Mouse (Mus musculus) mature B cell (primary cell): ENCODE measurements at regions not wholly inside any gene's neighbourhood (a gene's known extent, or its start where the extent isn't known, plus 50 kb on each side); places are given as distances from the start of the nearest gene placed in this dataset.

ENCODE experiments used
- in situ Hi-C: fragments of 300-500 bp; cut with MboI; formaldehyde crosslinking; loops from 2 replicates; pipeline ENCODE4 v1.14.3; 2019

GRCm38 (mm10) chr13:107491423-107491822 lies 469.5 kb upstream of the Kif2a start:
- in situ Hi-C loops = no loop called here

DNA sequence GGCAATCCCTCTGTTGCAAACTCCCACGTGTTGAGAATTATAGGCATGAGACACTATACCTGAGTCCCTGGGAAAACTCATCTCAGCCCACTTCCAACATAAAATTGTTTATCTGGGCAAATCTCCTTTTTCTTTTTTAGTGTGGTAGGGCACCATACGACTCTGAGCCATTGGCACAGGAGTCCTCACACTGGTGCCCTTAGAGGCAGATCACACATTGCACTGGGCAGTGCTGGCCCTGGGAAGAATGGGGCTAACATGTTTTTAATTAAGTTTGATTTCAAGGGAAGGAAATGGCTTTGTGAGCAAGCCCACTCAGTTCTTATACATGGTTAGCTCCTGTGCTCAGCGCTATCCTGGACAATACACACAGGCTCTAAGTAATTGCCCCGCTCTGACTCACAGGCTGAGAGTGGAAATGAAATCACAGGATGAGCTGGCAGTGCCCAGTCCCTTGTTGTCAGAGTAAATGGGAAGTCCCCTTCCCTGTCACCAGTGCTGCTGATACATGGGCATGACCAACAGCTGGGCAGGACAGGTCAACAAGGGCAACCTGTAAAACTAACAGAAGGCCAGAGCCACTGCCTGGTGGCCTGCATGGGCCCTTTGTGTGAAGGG lies 463.6 kb upstream of the Kif2a start:
- in situ Hi-C loops = no loop called here

DNA sequence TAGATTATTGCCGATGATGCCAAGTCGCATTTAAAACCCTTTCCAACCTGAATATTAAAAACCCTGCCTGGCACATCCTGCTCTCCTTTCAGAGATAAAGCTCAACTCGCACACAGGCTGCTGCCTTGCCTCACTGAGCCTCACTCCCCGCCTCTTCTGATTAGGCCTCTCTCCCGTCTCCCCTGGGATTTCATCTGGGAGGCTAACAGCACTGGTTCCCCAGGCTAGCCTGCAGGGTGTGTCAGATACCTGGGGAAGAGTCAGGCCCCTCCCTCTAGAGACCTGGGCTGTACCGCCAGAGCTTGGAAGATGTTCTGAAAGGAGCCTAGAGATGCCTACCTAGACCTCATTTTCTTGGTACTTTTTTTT lies 462.7 kb upstream of the Kif2a start:
- in situ Hi-C loops = no loop called here

DNA sequence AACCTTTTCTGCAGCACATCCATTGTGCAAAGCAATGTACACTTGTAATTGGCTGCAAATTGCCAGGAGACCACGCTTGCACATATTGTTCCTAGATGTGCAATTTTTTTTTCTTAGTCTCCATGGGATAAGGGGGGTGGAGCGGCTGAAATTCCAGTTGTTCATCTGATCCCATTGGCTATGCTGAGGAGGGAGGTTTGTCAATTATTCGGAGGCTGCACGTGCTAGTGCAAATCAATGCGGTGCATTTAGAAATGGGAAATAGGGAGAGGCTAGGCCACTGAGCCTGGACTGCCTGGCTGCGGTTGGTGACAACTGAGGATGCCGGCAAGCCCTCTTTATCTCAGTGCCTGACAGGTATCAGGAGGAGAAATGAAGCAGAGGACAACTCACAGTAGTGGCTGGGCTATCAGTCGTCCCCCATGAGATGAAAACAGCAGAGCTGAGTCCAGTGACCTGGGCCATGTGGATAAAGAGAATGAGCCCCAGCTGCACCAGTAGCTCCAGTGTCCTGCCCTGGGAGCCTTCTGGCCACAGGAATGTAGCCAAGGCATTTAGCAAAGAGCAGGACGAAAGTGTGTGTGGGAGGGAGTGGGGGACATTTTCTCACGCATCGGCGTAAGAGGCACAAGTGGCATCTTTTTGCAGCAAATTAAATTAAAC lies 462.2 kb upstream of the Kif2a start:
- in situ Hi-C loops = no loop called here

- in situ Hi-C loops = no loop called here
These were observed 453.2 kb upstream of the Kif2a start for GRCm38 (mm10) chr13:107475166-107475565.

DNA sequence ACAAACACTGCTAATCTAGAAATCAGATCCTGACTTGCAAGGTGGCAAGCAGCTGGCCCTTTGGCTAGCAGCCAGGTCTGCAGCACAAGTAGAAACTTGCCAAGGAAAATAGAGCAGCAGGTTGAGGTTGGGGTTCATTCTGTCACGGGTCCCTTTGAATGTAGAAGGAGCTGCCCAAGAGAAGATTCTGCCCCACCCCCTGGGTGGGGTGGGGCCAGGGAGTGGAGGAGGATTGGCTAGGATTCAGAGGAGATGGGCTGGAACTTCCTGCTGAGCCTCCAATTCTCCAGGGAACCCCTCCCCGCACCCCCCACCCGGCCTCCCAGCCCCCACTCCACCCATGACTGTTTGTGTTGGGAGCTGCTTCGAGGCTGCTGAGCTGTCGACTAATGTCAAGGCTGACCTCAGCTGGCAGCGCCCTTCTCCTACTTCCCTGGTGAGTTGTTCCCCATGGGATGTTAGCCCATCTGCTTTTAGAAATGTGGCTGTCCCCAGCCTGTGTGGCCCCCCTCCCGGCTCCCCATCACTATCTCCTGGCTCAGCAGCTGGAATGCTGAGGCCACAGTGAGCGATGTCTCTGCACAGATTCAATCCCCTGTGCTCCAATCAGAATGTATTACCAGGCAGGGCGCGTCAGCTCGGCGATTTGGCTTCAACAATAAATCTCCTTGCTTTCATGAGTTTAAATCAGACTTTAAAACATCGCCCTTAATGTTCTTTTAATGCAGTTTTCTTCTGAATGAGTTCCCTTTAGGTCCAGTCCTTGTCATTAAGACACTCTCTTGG lies 447.8 kb upstream of the Kif2a start:
- in situ Hi-C loops = no loop called here

DNA sequence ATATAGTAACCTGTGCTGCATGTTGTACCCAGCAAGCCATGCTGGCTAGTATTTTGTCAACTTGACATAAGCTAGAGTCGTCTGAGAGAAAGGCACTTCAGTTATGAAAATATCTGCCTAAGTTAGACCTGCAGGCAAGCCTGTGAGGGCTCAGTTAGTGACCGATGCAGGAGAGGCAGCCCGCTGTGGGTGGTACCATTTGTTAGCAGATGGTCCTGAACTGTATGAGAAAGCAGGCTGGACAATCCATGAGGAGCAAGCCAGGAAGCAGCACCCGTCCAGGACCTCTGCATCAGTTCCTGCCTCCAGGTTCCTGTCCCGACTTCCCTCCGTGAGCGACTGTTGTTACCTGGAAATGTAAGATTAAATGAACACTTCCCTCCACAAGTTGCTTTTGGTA lies 440.9 kb upstream of the Kif2a start:
- in situ Hi-C loops = no loop called here

DNA sequence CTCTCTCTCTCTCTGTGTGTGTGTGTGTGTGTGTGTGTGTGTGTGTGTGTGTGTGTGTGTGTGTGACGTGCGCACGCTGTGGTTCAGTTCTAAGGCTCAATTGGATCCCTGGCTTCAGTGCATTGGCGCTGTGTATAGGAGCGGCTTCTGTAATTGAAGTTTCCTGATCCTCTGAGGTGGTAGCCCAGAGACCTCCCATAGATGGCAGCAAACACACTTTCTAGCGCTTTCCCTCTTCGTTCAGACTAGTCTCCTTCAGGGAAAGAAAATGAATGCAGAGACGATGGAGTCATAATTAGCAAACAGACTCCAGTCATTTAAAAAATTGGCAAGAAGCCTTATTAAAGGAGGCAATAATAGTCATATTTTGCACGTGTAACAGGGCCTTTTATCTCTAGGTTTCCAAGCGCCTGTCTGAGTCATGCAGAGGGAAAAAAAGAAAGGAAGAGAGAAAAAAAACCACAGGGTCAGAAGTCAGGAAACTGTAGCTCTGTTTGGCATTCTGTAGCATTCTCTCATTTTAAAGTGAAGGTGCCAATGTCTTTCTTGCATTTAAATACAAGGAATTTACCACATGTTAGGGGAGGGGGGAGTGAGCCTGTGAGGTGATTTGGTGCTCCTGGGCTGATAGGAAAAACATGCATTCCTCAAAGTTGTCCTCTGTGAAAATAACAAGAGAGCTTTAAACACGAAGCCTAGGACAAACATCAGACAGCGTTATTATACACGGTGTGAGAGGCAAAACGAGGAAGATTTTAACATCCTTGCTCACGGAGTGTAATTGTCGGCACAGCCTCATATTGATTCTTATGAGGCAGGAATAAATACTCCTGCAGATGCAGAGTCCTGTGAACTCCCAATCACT lies 439.4 kb upstream of the Kif2a start:
- in situ Hi-C loops = no loop called here

GRCm38 (mm10) chr13:107458730-107459129 lies 436.8 kb upstream of the Kif2a start:
- in situ Hi-C loops = no loop called here

- in situ Hi-C loops = no loop called here
These were observed 435.3 kb upstream of the Kif2a start for GRCm38 (mm10) chr13:107457270-107457669.

- in situ Hi-C loops = no loop called here
These were observed 434.5 kb upstream of the Kif2a start for GRCm38 (mm10) chr13:107456394-107456793.

- in situ Hi-C loops = no loop called here
These were observed 427.8 kb upstream of the Kif2a start for GRCm38 (mm10) chr13:107449598-107450179.

DNA sequence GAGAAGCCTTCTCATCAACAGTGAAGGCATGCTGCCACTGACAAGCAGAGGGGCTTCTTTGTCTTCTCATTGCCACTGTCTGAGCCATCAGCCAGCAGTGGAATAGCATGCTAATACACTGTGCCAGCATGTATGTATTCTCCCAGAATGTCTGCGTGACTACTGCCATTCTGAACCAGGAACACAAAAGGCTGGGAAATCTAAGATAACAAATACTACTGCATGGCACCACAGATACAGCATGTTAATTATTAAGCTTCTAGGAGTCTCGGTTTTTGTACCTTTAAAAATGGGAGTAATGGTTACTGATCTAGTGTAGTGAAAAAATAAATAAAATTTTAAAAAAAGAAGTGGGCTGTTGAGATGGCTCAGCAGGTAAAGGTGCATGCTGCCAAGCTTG lies 425.9 kb upstream of the Kif2a start:
- in situ Hi-C loops = no loop called here

GRCm38 (mm10) chr13:107419363-107420155 lies 397.6 kb upstream of the Kif2a start:
- in situ Hi-C loops = no loop called here

DNA sequence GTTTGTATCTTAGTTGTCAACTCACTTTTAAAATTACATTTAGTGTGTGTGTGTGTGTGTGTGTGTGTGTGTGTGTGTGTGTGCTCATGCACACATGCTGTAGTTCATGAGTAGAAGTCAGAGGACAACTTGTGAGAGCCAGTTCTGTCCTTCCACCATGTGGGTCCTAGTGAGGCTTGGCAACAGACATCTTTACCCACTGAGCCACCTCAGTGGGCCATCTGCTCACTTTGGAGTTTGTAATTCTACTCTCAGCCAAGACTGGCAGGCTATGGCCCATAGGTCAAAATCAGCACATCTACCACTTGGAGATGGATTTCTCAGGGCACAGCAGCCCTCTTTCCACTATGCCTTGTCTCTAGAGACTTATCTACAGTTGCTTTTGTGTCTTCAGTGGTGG lies 388.3 kb upstream of the Kif2a start:
- in situ Hi-C loops = no loop called here

- in situ Hi-C loops = no loop called here
These were observed 385.7 kb upstream of the Kif2a start for GRCm38 (mm10) chr13:107407674-107408026.

GRCm38 (mm10) chr13:107406977-107407673 lies 385.2 kb upstream of the Kif2a start:
- in situ Hi-C loops = no loop called here

DNA sequence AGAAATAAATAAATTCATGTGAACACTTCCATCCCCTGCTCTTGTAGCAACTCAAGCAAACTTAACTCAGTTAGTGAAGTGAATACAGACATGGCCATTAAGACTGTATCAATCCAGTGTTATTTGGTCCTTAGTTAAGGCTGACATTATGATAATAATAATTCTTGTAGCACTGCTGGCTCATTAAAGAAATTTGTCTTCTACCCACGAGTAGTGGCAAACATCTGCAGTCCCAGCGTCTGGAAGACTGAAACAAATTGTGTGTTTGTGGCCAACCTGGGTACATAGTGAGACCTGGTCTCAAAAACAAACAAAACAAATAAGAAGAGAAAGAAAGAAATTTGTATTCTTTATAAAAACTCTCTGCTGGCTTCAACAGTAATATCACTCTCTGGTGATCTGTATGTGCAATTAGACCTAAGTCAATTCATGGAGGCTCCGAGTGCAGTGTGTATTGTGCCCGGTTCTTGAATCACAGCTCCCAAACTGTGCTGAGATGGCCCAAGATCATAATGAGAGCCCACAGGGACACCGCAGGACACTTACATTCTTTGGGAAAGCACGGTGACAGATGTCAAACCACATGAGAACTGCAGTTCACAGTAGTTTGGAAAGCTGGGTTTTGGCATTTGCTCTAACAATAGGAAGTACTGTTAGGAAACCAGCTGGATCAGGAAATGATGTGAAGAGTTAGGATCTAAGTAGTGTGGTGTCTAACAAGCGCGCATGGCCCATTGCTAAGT lies 376.9 kb upstream of the Kif2a start:
- in situ Hi-C loops = no loop called here

- in situ Hi-C loops = no loop called here
These were observed 374.1 kb upstream of the Kif2a start for GRCm38 (mm10) chr13:107396036-107396435.

DNA sequence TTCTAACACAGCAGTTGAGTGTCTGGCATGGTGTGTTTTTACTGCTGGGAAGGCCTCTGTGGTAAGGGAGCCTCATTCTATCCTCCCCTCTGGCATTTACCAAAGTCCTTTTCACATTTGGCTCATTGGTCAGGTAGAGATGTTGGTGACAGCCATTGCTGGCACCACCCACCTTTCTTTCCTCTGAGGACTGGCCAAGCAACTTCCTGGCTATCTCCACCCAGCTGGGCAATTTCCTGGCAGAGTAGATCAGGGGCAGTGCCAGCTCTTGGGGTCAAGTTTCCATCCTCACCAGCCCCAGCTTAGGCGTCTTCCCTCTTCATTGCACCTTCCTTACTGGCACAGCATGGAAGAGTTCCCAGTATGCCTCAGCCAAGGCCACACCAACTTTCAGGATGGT lies 372.5 kb upstream of the Kif2a start:
- in situ Hi-C loops = no loop called here
